Mouse (Mus musculus) C2C12 (cell line): Measurements from ENCODE around the gene Lmod3. TPM values are rescaled to one million over a fixed set of nuclear protein-coding genes. Genes with fewer than 3 reads are reported as not detected.

Experiments
- H3K27me3 ChIP-seq: one replicate; pipeline ENCODE4 v1.6.1; 2011; ENCODE audit not compliant: control insufficient read depth, insufficient read depth, insufficient read length
- H3K36me3 ChIP-seq: one replicate; pipeline ENCODE4 v1.6.1; 2011; ENCODE audit not compliant: control insufficient read depth, insufficient read depth
- H3K4me3 ChIP-seq: one replicate; pipeline ENCODE4 v1.5.1; 2011; ENCODE audit warnings: mild to moderate bottlenecking, control low read depth; ENCODE audit not compliant: poor library complexity, insufficient read depth, severe bottlenecking
- H3K79me2 ChIP-seq: one replicate; pipeline ENCODE4 v1.6.1; 2011; ENCODE audit not compliant: control insufficient read depth, insufficient read depth
- H3K79me3 ChIP-seq: one replicate; pipeline ENCODE4 v1.6.1; 2011; ENCODE audit warnings: low read depth, control low read depth
- H3ac ChIP-seq: one replicate; pipeline ENCODE3; 2011; ENCODE audit warnings: low read depth; ENCODE audit not compliant: control insufficient read depth, insufficient read length
- CEBPB ChIP-seq: IDR thresholded peaks from one replicate; pipeline ENCODE4 v1.6.1; 2011; ENCODE audit warnings: low read depth, mild to moderate bottlenecking, control low read depth, moderate library complexity
- CTCF ChIP-seq: IDR thresholded peaks from one replicate; pipeline ENCODE4 v1.5.1; 2011; ENCODE audit not compliant: control insufficient read depth, insufficient read depth, insufficient read length
- FOSL1 ChIP-seq: IDR thresholded peaks from one replicate; pipeline ENCODE4 v1.8.0; 2011; ENCODE audit warnings: mild to moderate bottlenecking, low read length; ENCODE audit not compliant: poor library complexity, insufficient read depth, severe bottlenecking
- MAX ChIP-seq: IDR thresholded peaks from one replicate; pipeline ENCODE4 v1.6.1; 2011; ENCODE audit warnings: mild to moderate bottlenecking, control low read depth
- MYOD1 ChIP-seq: IDR thresholded peaks from one replicate; pipeline ENCODE4 v1.6.1; 2011; ENCODE audit warnings: low read depth; ENCODE audit not compliant: control insufficient read depth, insufficient read length
- MYOG ChIP-seq: IDR thresholded peaks from one replicate; pipeline ENCODE4 v1.6.1; 2011; ENCODE audit not compliant: control insufficient read depth, insufficient read length; ENCODE audit errors: extremely low read depth
- USF1 ChIP-seq: IDR thresholded peaks from one replicate; pipeline ENCODE4 v1.6.1; 2011; ENCODE audit warnings: low read depth, mild to moderate bottlenecking, control low read depth, moderate library complexity
- polyA plus RNA-seq: library from polyadenylated mRNA; unstranded; fragments of >200 nt; fragmentation: generic; extraction: Trizol; gene quantifications from one replicate; pipeline ENCODE4 v1.2.1, GENCODE M21; 2012; ENCODE audit warnings: missing spikeins

Lmod3 gene
- polyA plus RNA-seq, 1 experiment, result 0.36 TPM

DNA sequence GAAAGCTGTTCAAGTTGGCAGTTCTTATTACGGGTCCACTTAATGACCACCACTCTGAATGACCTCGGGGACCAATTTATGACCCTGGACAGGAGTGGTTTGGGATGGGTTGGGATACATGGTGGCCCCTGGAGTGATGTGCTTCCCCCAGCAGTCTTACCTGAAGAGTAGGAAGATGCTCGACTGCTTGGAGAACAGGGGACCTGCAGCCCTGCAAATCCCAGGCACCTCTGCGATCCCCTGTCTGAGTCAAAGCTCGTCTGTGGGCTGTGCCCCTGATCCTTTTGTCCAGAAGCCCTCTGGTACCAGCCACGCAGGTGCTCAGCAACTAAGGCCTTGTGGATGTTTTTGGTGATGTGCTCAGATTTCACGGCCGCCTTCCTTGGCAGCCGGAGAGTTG is 42.9 kb upstream of the Lmod3 start:
- TF ChIP-seq MYOG, result no peak
- TF ChIP-seq CTCF, result no peak
- TF ChIP-seq MYOD1, result no peak
- TF ChIP-seq MAX, result no peak
- TF ChIP-seq CEBPB, result no peak
- no peak for TF ChIP-seq FOSL1
- no peak for TF ChIP-seq USF1
- H3K27me3 ChIP-seq, result peaks cover 28% of the 10 kb centered on the region
- H3K36me3 ChIP-seq, result no peaks in the 10 kb centered on the region
- H3K4me3 ChIP-seq, result no peak overlapping the region
- H3K79me2 ChIP-seq, result no peaks in the 10 kb centered on the region
- H3K79me3 ChIP-seq, result no peaks in the 10 kb centered on the region
- no peak overlapping the region for H3ac ChIP-seq

- no peaks in the 10 kb centered on the region for H3K36me3 ChIP-seq
- H3K79me2 ChIP-seq, result no peaks in the 10 kb centered on the region
- peaks cover 28% of the 10 kb centered on the region for H3K27me3 ChIP-seq
- no peak overlapping the region for H3ac ChIP-seq
- H3K4me3 ChIP-seq, result no peak overlapping the region
- TF ChIP-seq MYOD1 (no peak), USF1 (no peak), CEBPB (no peak), CTCF (no peak), FOSL1 (no peak), MYOG (no peak), MAX (no peak)
- no peaks in the 10 kb centered on the region for H3K79me3 ChIP-seq
Observed at GRCm38 (mm10) chr6:97293667-97294569, 41.4 kb upstream of the Lmod3 start.

DNA sequence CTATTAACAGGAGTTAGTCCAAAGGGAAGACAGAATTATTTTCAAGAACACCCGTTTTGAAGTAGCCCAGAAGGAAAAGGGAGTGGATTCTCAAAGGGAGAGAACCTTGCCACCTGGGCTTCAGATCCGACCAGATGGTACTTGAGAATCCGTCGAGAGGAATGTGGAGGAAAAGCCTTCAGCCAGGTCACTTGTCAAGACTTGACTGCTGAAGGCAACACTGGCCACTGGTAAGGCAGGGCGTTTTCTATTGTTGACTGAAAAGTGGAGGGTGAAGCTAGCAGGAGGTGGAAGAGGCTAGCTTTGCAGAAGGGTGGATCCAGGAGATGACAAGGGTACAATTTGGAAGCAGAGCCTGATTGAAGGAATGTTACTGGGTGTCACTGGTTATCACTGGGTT is 40.3 kb upstream of the Lmod3 start:
- Histone ChIP-seq H3K79me2 (no peaks in the 10 kb centered on the region), H3K27me3 (peaks cover 28% of the 10 kb centered on the region), H3K79me3 (no peaks in the 10 kb centered on the region), H3K4me3 (no peak overlapping the region), H3K36me3 (no peaks in the 10 kb centered on the region), H3ac (no peak overlapping the region)
- TF ChIP-seq FOSL1 (no peak), MYOG (no peak), USF1 (no peak), MYOD1 (no peak), CTCF (no peak), CEBPB (no peak), MAX (no peak)

GRCm38 (mm10) chr6:97292096-97292495 is 39.5 kb upstream of the Lmod3 start:
- peaks cover 28% of the 10 kb centered on the region for H3K27me3 ChIP-seq
- H3K79me3 ChIP-seq, result no peaks in the 10 kb centered on the region
- TF ChIP-seq FOSL1 (no peak), MYOD1 (no peak), CTCF (no peak), MYOG (no peak), USF1 (no peak), CEBPB (no peak), MAX (no peak)
- no peaks in the 10 kb centered on the region for H3K79me2 ChIP-seq
- no peaks in the 10 kb centered on the region for H3K36me3 ChIP-seq
- no peak overlapping the region for H3K4me3 ChIP-seq
- H3ac ChIP-seq, result no peak overlapping the region

GRCm38 (mm10) chr6:97291159-97291908 is 38.8 kb upstream of the Lmod3 start:
- Histone ChIP-seq H3K79me3 (no peaks in the 10 kb centered on the region), H3K79me2 (no peaks in the 10 kb centered on the region), H3K36me3 (no peaks in the 10 kb centered on the region), H3K4me3 (no peak overlapping the region), H3K27me3 (peaks cover 26% of the 10 kb centered on the region), H3ac (no peak overlapping the region)
- no peak for TF ChIP-seq CTCF
- TF ChIP-seq MYOG, result no peak
- TF ChIP-seq CEBPB, result no peak
- no peak for TF ChIP-seq USF1
- TF ChIP-seq FOSL1, result no peak
- no peak for TF ChIP-seq MAX
- TF ChIP-seq MYOD1, result no peak
